Mouse (Mus musculus) thymus, postnatal 0 days (tissue): ENCODE measurements around the gene Btnl10. TPM values are rescaled to one million over a fixed set of nuclear protein-coding genes. Genes with fewer than 3 reads are reported as not detected.

Experiments
- DNase-seq: peaks from one replicate; pipeline ENCODE4 v3.0.0-alpha.2; 2015; ENCODE audit warnings: low spot score
- polyA plus RNA-seq: library from polyadenylated mRNA; unstranded; fragments of >200 nt; fragmentation: Nextera tagmentation; extraction: Ambion mirVana; gene quantifications from 2 replicates; pipeline ENCODE4 v1.2.1, GENCODE M21; 2015

Btnl10 gene
- 0.09 TPM in 1 of 2 replicates, not detected in the other for polyA plus RNA-seq

DNA sequence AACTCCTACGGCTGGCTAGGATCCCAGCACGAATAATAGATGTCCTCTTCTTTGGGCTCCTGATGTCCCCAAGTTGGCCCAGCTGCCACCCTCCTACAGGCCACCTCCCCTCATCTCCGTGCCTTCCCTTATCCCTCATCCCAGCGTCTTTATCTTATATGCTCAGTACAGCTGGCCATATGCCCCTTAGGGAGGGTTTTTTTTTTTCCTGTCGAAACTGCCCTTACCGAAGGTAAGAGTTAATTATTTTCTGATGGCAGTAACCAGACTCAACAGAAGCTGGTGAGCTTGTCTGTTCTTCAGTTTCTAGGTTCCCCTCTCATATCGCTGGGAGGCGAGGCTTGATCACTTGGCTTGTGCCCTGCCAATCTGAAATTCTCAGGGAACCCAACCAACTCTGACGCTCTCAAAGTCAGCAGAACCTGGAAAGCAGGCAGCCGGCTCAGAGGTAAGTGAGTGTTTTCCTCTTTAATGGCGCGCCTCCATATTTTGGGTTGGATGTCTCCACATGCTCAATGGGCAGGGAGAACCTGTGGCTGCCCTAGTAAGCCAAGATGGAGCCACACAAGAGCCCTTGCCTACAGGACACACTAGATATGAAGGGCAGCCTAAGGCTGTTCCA is at the start of gene Btnl10:
Gene Btnl10, plus strand, starts transcription at position 164 of the 622 bp plus-strand sequence.
- no peak for DNase-seq

- DNase-seq, result no peak
These were observed 49.8 kb upstream of the Btnl10 start for GRCm38 (mm10) chr11:58867954-58868330.

- DNase-seq, result no peak
These were observed 46.7 kb upstream of the Btnl10 start for GRCm38 (mm10) chr11:58870961-58871360.

GRCm38 (mm10) chr11:58883756-58884155 is 34.0 kb upstream of the Btnl10 start:
- DNase-seq, result peak; percentile 92

DNA sequence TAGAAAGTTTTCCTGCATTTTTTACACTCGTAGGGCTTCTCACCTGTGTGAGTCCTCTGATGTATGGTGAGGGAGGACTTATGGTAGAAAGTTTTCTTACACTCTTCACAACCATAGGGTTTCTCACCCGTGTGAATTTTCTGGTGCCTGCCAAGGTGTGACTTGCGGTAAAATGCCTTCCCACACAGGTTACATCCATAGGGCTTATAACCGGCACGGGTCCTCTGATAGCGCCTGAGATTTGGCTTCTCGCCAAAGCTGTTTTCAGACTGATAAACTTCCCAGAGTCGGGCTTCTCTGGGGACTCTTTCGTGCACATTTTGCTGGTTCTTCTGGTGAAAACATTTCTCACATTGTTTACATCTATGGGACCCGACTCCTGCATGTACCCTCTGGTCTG is 27.2 kb upstream of the Btnl10 start:
- no peak for DNase-seq

DNA sequence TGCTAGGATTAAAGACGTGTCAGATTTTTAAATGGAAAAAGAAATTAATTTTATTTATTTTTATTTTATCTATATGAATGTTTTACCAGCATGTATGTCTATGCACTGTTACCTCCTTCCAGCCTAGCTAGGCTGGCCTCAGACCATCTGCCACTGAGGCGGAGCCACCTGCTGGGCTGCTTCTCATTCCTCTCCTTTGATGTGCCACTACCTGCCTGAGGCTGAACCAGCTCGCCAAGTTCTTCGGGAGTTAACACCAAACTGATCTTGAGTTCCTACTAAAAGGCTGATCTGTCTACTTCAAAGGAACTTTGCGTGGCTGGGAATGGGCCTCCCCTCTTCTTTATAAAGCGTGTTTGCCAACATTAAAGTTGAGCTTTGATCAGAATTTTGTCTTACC is 23.3 kb upstream of the Btnl10 start:
- peak; percentile 49 for DNase-seq

GRCm38 (mm10) chr11:58897485-58897884 is 20.2 kb upstream of the Btnl10 start:
- DNase-seq, result no peak

DNA sequence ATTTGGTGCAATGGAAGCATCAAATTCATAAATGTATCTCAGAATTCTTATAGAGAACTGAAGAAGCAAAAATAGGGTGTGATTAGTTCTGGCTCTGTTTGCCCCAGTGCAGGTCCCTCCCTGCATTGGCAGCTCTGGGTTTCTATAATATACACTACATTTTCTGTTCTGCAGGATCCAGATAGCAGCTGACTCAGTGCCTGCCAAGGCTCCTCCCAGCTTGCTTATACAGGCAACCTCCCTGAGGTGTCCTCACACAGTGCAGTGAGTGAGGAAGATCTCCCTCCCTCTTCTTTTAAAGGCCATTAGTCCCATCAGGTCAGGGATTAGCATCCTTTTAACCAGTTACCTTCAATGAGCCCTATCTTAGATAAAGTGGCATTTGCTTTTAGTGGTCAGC is 16.6 kb upstream of the Btnl10 start:
- DNase-seq, result no peak

DNA sequence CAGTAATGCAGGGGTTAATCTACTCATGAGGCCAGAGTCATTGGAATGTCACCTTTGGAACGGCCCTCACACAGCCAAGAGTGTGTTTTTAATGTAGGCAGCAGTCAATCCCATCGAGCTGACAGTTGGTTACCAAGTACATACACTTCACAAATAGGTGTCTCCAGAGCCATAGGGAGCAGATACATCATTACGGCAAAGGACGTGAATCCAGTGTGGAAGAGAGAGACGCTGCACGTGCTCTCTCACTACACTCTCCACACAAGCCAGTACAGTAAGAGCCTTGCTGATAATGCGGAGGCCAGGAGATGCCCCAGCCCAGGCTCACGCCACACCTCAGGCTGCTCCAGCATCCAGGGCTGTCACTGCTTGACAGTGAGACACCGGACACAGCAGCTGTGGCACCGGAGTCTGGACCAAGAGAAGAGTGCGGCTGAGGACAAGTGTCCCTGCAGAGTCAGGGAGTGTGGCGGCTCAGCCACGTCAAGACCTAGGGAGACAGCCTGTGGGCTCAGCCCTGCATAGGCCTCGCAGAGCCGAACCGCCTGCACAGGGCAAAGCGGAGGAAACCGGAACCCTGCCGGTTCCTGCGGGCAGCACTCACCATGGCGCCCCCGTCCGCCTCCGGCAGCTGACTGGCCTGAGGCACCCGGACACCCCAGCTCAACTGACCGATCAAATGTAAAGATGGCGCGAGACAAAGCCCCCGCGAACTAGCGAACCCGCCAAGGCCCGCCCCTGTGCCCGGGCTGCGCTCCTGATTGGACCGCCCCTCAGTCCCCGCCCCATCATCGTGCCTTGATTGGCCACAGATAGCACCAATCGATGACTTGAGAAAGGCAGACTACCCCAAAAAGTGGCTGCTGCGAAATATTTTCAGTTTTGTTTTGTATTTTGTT is 13.9 kb upstream of the Btnl10 start, which contains the start of gene Zfp39:
Gene Zfp39, minus strand, starts transcription at position 715 of the 899 bp plus-strand sequence.
- DNase-seq, result peak; percentile 95

- DNase-seq, result no peak
These were observed 13.3 kb upstream of the Btnl10 start for GRCm38 (mm10) chr11:58904410-58904718.

GRCm38 (mm10) chr11:58904838-58905237 is 12.9 kb upstream of the Btnl10 start:
- DNase-seq, result peak; percentile 47

DNA sequence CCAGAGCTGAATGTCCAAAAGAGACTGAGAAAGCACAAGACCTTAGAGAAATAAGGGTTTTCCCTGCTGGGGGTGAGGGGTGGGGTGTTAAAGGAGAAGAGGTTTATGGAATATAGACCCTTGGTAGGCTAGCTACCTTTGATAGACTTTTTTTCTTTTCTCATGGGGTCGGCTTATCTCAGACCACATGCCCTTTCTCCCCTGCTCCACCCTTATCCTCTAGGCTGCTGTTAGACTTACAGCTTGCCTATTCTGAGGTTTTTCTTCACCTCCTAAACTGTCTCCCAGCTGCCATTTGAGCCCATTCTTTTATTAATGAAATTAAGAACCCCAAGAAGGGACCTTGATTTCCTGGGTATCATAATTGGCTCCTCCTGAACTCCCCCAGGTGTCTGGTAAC is 3.9 kb upstream of the Btnl10 start:
- DNase-seq, result no peak

DNA sequence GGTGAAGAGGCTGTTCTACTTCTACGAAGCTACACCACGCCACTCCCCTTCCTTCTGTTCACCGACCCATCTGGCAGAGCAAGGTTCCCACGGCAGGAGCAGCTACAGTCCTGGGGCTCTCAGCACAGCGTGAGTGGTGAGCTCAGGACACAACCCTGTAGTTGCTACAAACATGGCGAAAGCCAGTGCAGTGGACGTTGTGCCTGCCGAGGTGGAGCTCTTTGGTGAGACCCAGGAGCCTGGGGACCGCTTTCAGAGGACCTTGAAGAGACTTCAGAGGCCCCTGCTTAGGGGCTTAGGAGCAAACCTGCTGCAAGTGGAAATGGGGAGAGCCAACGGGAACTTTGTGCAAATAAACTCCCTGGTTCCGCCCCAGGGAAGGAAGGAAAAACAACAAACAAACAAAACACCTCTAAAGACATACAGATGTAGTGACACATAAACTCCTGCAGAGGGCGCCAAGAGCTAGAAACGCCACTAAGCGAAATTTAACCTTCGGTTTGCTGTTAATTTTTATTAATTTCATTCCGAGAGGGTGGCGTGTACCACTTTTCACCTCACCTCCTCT is 3.2 kb upstream of the Btnl10 start:
- peak; percentile 60 for DNase-seq

DNA sequence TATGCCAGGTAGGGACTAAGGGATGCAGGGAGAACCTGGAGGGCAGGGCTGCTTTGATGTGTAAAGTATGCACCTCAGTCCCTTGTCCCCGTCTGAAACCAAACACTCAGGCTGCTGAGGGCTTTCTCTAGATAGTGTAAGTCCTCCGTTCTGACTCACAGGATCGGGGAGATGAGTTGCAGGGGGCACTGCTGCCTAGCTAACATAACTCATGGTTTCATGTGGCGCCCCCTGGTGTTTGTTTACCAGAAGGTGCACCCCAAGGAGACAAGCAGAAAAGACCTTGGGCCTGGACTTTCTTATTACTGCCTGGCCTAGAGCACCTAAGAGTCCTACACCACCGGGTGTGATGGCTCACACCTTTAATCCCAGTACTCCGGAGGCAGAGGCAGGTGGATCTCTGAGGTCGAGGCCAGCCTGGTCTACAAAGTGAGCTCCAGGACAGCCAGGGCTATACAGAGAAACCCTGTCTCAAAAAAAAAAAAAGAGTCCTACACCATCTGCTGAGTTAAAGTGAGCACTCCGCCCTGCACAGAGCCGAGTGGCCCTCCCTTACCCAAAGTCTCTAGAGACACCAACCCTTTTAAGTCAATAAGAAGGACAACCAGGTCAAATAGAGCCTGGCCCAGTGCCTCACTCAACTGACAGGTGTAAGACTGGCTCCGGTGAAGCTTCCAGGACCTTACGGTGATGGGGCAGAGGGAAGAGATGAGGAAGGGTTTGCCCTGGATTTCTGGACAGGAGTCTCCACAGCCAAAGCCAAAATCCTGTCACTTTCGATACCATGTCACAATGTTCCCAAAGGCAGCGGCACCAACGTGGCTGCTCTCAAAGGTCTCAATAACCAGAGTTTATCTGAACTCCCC is 596 bp upstream of the Btnl10 start:
- peak; percentile 89 for DNase-seq

DNA sequence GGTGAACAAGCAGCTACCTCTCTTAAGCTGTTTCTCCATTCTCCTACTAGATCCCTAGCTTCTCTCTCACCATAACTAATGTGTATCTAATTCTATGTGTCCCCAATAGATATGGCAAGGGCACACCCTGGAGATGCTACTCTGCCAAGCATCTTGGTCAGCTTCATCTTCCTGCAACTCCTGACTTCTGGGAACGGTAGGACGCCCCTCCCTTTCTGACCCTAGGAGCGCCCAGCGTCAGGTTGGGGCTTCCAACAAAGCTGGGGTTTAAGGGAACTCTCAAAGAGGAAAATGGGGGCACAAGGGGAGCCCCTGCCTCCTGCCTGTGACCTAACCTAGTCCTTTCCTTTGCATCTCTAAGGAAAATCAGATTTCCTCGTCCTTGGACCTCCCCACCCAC is 1.1 kb downstream of the Btnl10 start:
- no peak for DNase-seq

- no peak for DNase-seq
These were observed 4.7 kb downstream of the Btnl10 start for GRCm38 (mm10) chr11:58922420-58922819.

DNA sequence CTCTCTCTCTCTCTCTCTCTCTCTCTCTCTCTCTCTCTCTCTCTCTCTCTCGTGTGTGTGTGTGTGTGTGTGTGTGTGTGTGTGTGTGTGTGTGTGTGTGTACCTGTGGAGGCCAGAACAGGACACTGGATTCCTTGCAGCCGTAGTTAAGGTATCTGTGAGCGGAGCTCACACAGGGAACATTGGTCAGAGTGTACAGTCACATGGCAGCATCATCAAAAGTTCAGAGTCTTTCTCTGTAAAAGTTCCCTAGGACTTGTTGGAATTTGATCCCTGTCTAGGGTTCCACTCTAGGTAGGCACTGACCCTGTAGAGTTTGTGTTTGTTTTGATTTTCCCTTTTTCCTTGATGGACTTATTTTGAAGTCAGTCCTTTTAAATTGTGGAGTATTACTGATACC is 8.9 kb downstream of the Btnl10 start:
- no peak for DNase-seq

- no peak for DNase-seq
These were observed 9.3 kb downstream of the Btnl10 start for GRCm38 (mm10) chr11:58927053-58927452.

GRCm38 (mm10) chr11:58927790-58928651 is 10.3 kb downstream of the Btnl10 start:
- DNase-seq, result peak; percentile 89

DNA sequence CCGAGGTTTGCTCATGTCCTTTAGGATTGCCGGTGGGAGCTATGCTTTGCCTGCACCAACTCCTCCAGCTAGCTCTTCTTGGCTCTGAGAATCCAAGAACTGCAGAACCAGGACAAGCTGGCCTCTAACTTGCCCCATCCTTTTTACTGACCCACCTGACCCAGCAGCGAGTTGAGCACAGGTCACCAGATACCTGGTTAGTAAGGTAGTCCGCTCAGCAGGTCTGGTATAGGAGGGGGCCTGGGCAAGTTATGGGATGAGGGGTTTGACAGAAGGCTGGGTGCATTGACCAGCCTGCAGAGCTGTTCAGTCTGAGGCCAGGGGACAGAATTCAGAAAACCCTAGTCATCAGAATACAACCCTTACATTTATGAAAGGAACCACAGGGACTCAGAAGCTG is 11.3 kb downstream of the Btnl10 start:
- no peak for DNase-seq
